Mouse (Mus musculus) MEL-GATA-1-ER (cell line): ENCODE measurements around the gene Zdhhc4.

Experiments used
- DNase-seq: peaks from one replicate; pipeline ENCODE4 v3.0.0-alpha.2; 2012; ENCODE audit warnings: low read depth; ENCODE audit errors: extremely low read depth

The Zdhhc4 gene

GRCm38 (mm10) chr5:143333872-143334271, 4.8 kb upstream of the Zdhhc4 start:
- peak; percentile 69 for DNase-seq

GRCm38 (mm10) chr5:143317288-143317610, 11.8 kb downstream of the Zdhhc4 start:
- no peak for DNase-seq

GRCm38 (mm10) chr5:143316605-143317287, 12.3 kb downstream of the Zdhhc4 start:
- no peak for DNase-seq

- no peak for DNase-seq
Observed at GRCm38 (mm10) chr5:143315514-143315888, 13.6 kb downstream of the Zdhhc4 start.

GRCm38 (mm10) chr5:143314730-143315513, 14.1 kb downstream of the Zdhhc4 start, which contains the start of gene E130309D02Rik:
TSS of gene E130309D02Rik (minus strand) at chr5:143315360.
- DNase-seq = peak; percentile 38

GRCm38 (mm10) chr5:143314183-143314729, 14.8 kb downstream of the Zdhhc4 start:
- DNase-seq = peak; percentile 71

- peak; percentile 50 for DNase-seq
Observed at GRCm38 (mm10) chr5:143311886-143312285, 17.2 kb downstream of the Zdhhc4 start.

- no peak for DNase-seq
Observed at GRCm38 (mm10) chr5:143309916-143310315, 19.1 kb downstream of the Zdhhc4 start.

- DNase-seq = no peak
Observed at GRCm38 (mm10) chr5:143308825-143309224, 20.2 kb downstream of the Zdhhc4 start.

- DNase-seq = no peak
Observed at GRCm38 (mm10) chr5:143304251-143304650, 24.8 kb downstream of the Zdhhc4 start.

GRCm38 (mm10) chr5:143301296-143301695, 27.8 kb downstream of the Zdhhc4 start:
- no peak for DNase-seq

- no peak for DNase-seq
Observed at GRCm38 (mm10) chr5:143299686-143300085, 29.4 kb downstream of the Zdhhc4 start.

- DNase-seq = no peak
Observed at GRCm38 (mm10) chr5:143298391-143298790, 30.7 kb downstream of the Zdhhc4 start.

GRCm38 (mm10) chr5:143297986-143298385, 31.1 kb downstream of the Zdhhc4 start:
- DNase-seq = no peak

- no peak for DNase-seq
Observed at GRCm38 (mm10) chr5:143295330-143295729, 33.7 kb downstream of the Zdhhc4 start.

GRCm38 (mm10) chr5:143294862-143295261, 34.2 kb downstream of the Zdhhc4 start:
- DNase-seq = no peak

GRCm38 (mm10) chr5:143293404-143293803, 35.7 kb downstream of the Zdhhc4 start, which contains the start of gene Zfp853:
TSS of gene Zfp853 (minus strand) at chr5:143293623.
- DNase-seq = no peak

GRCm38 (mm10) chr5:143292879-143293278, 36.2 kb downstream of the Zdhhc4 start:
- no peak for DNase-seq

GRCm38 (mm10) chr5:143289299-143289698, 39.8 kb downstream of the Zdhhc4 start:
- DNase-seq = no peak

GRCm38 (mm10) chr5:143288378-143288911, 40.6 kb downstream of the Zdhhc4 start:
- no peak for DNase-seq

GRCm38 (mm10) chr5:143287774-143288328, 41.2 kb downstream of the Zdhhc4 start:
- DNase-seq = no peak

- no peak for DNase-seq
Observed at GRCm38 (mm10) chr5:143284762-143285161, 44.3 kb downstream of the Zdhhc4 start.
